Mouse (Mus musculus): ENCODE results near the gene Arpin. TPM values are rescaled to one million over a fixed set of nuclear protein-coding genes. Genes with fewer than 3 reads are reported as not detected.

Arpin gene
- polyA plus RNA-seq, 1 experiment from 2014 or later, result 5.1 TPM

- no peaks in the 10 kb centered on the region for H3K9me3 ChIP-seq (replicated peaks)
- H3K36me3 ChIP-seq, result peaks cover 14% of the 10 kb centered on the region; the same call in 1 of the 2 replicates
- H3K4me3 ChIP-seq, result no peak overlapping the region
- ATAC-seq, result no peak
- no peaks in the 10 kb centered on the region for H3K27me3 ChIP-seq (replicated peaks)
- H3K9ac ChIP-seq, result no peak overlapping the region
- no peaks in the 10 kb centered on the region for H3K4me1 ChIP-seq
- H3K4me2 ChIP-seq, result no peak overlapping the region
- WGBS (ENCODE audit: insufficient replicate concordance), result 80% methylated on average over 15 of the region's 15 CpGs
- H3K27ac ChIP-seq, result no peak overlapping the region
Observed at GRCm38 (mm10) chr7:79890436-79891221, 44.5 kb downstream of the Arpin start.

GRCm38 (mm10) chr7:79888603-79889002 is 46.6 kb downstream of the Arpin start:
- Histone ChIP-seq H3K27me3 (replicated peaks) (no peaks in the 10 kb centered on the region), H3K4me1 (no peaks in the 10 kb centered on the region), H3K4me3 (no peak overlapping the region), H3K9me3 (replicated peaks) (no peaks in the 10 kb centered on the region), H3K9ac (no peak overlapping the region), H3K4me2 (no peak overlapping the region), H3K27ac (no peak overlapping the region), H3K36me3 (peaks cover 23% of the 10 kb centered on the region; the same call in 1 of the 2 replicates)
- WGBS (ENCODE audit: insufficient replicate concordance), result 82% methylated on average over 9 of the region's 9 CpGs
- no peak for ATAC-seq

GRCm38 (mm10) chr7:79883613-79884334 is 51.4 kb downstream of the Arpin start:
- Histone ChIP-seq H3K4me2 (no peak overlapping the region), H3K9ac (no peak overlapping the region), H3K27me3 (replicated peaks) (no peaks in the 10 kb centered on the region), H3K4me3 (no peak overlapping the region), H3K36me3 (peaks cover 47% of the 10 kb centered on the region), H3K4me1 (no peaks in the 10 kb centered on the region), H3K27ac (no peak overlapping the region), H3K9me3 (replicated peaks) (no peaks in the 10 kb centered on the region)
- WGBS (ENCODE audit: insufficient replicate concordance), result 80% methylated on average over 7 of the region's 7 CpGs
- no peak for ATAC-seq

- Histone ChIP-seq H3K9me3 (replicated peaks) (no peaks in the 10 kb centered on the region), H3K36me3 (peaks cover 47% of the 10 kb centered on the region), H3K27me3 (replicated peaks) (no peaks in the 10 kb centered on the region), H3K4me2 (no peak overlapping the region), H3K9ac (no peak overlapping the region), H3K4me3 (no peak overlapping the region), H3K27ac (no peak overlapping the region), H3K4me1 (no peaks in the 10 kb centered on the region)
- ATAC-seq, result no peak
- WGBS (ENCODE audit: insufficient replicate concordance), result 82% methylated on average over 6 of the region's 6 CpGs
Observed at GRCm38 (mm10) chr7:79881901-79882300, 53.3 kb downstream of the Arpin start.

- no peaks in the 10 kb centered on the region for H3K4me1 ChIP-seq
Observed at GRCm38 (mm10) chr7:79880998-79881397, 54.2 kb downstream of the Arpin start.

GRCm38 (mm10) chr7:79880033-79880432 is 55.1 kb downstream of the Arpin start:
- H3K4me3 ChIP-seq, result no peak overlapping the region
- 84% methylated on average over 6 of the region's 6 CpGs for WGBS (ENCODE audit: insufficient replicate concordance)
- no peak overlapping the region for H3K4me2 ChIP-seq
- no peaks in the 10 kb centered on the region for H3K27me3 ChIP-seq (replicated peaks)
- H3K9me3 ChIP-seq (replicated peaks), result no peaks in the 10 kb centered on the region
- no peak overlapping the region for H3K9ac ChIP-seq
- ATAC-seq, result no peak
- no peaks in the 10 kb centered on the region for H3K4me1 ChIP-seq
- no peak overlapping the region for H3K27ac ChIP-seq
- peaks cover 40% of the 10 kb centered on the region for H3K36me3 ChIP-seq

More at GRCm38 (mm10) chr7:79880998-79881397, 54.2 kb downstream of the Arpin start:
- ATAC-seq, result no peak
- no peak overlapping the region for H3K4me2 ChIP-seq
- WGBS (ENCODE audit: insufficient replicate concordance), result 63% methylated on average over 3 of the region's 3 CpGs
- no peak overlapping the region for H3K27ac ChIP-seq
- no peak overlapping the region for H3K4me3 ChIP-seq
- no peaks in the 10 kb centered on the region for H3K27me3 ChIP-seq (replicated peaks)
- no peaks in the 10 kb centered on the region for H3K9me3 ChIP-seq (replicated peaks)
- H3K36me3 ChIP-seq, result peaks cover 47% of the 10 kb centered on the region
- no peak overlapping the region for H3K9ac ChIP-seq

GRCm38 (mm10) chr7:79878455-79879025 is 56.6 kb downstream of the Arpin start:
- Histone ChIP-seq H3K36me3 (peaks cover 36% of the 10 kb centered on the region), H3K4me3 (no peak overlapping the region), H3K4me2 (no peak overlapping the region), H3K27me3 (replicated peaks) (no peaks in the 10 kb centered on the region), H3K4me1 (no peaks in the 10 kb centered on the region), H3K27ac (no peak overlapping the region), H3K9me3 (replicated peaks) (no peaks in the 10 kb centered on the region), H3K9ac (no peak overlapping the region)
- no peak for ATAC-seq
- 76% methylated on average over 2 of the region's 2 CpGs for WGBS (ENCODE audit: insufficient replicate concordance)

Small RNA genes within 50 kb of the gene (microRNA-seq; reads per million reads assigned to microRNA genes)
- not detected for gene Gm24541

Other genes starting within 250 kb of the Arpin start
- 1.4 and 1.7 TPM in 2 replicates for gene Kif7, start 219.6 kb downstream of the Arpin start, polyA plus RNA-seq (2016; fragmentation: Nextera tagmentation; extraction: Ambion mirVana)
- gene Plin1, start 202.5 kb downstream of the Arpin start, polyA plus RNA-seq (2016; fragmentation: Nextera tagmentation; extraction: Ambion mirVana), result not detected in 2 replicates
- gene Pex11a, start 192.2 kb downstream of the Arpin start, polyA plus RNA-seq (2016; fragmentation: Nextera tagmentation; extraction: Ambion mirVana), result 1.3 TPM in 2 replicates
- gene Wdr93, start 192.2 kb downstream of the Arpin start, polyA plus RNA-seq (2016; fragmentation: Nextera tagmentation; extraction: Ambion mirVana), result 0.07 and 0.11 TPM in 2 replicates
- 0.10 TPM in 1 of 2 replicates, not detected in the other for gene Mesp1, start 141.6 kb downstream of the Arpin start, polyA plus RNA-seq (2016; fragmentation: Nextera tagmentation; extraction: Ambion mirVana)
- gene Mesp2, start 124.6 kb downstream of the Arpin start, polyA plus RNA-seq (2016; fragmentation: Nextera tagmentation; extraction: Ambion mirVana), result 0.06 TPM in 2 replicates
- 12.8 and 13.8 TPM in 2 replicates for gene Anpep, start 74.3 kb downstream of the Arpin start, polyA plus RNA-seq (2016; fragmentation: Nextera tagmentation; extraction: Ambion mirVana)
- 12.9 and 16.6 TPM in 2 replicates for gene Ap3s2, start 14.7 kb downstream of the Arpin start, polyA plus RNA-seq (2016; fragmentation: Nextera tagmentation; extraction: Ambion mirVana)
- gene Zfp710, start 89.5 kb upstream of the Arpin start, polyA plus RNA-seq (2016; fragmentation: Nextera tagmentation; extraction: Ambion mirVana), result 7.2 and 8.9 TPM in 2 replicates
- 158 and 160 TPM in 2 replicates for gene Idh2, start 180.0 kb upstream of the Arpin start, polyA plus RNA-seq (2016; fragmentation: Nextera tagmentation; extraction: Ambion mirVana)

Measured in liver, embryonic 12.5 days (tissue).